ENCODE assay signal across 8 mouse cellular contexts in the genomic region with DNA sequence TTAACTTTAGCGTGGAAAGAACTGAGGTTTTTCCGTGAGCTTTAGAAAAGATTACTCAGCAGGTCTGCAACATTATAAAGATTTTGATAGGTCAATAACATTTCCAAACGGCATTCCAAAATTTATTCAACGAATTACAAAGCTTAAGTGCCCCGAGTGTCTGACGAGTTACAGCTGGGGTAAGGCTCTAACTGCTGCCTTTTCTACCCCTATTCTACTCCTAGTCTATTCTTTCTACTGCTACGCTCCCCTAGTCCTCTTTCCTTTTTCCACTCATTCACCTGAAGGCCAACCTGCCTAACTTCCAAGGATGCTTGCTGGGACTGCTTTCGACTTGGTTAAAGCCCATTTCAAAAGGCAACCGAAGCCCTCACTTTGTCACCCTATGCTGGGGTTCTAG. TPM values are rescaled to one million over a fixed set of nuclear protein-coding genes. Genes with fewer than 3 reads are reported as not detected.
DNase-seq lines count a peak whose midpoint lies in the region; ATAC-seq and TF ChIP-seq lines count a peak whose summit lies in the region.

No protein-coding gene starts in this region.

- peak overlapping the region; percentile 89 for H3K4me2 ChIP-seq in lung, embryonic 14.5 days
- peak overlapping the region; percentile 71 for H3K4me2 ChIP-seq in embryonic facial prominence, embryonic 13.5 days
- H3K4me2 ChIP-seq in intestine, embryonic 15.5 days (replicated peaks): peak overlapping the region; percentile 86
- H3K4me2 ChIP-seq in neural tube, embryonic 13.5 days: peak overlapping the region; percentile 86

- peak; percentile 23 for DNase-seq in lung, embryonic 14.5 days
- DNase-seq in lung, postnatal 14 days: no peak
- DNase-seq in gastrocnemius, postnatal 14 days: no peak
- DNase-seq in adrenal gland, postnatal 10 days: no peak
- DNase-seq in thymus, postnatal 10 days (ENCODE audit: low spot score in 2 of 2): no peak

- WGBS in lung, embryonic 14.5 days: 17% methylated on average over 9 of the region's 9 CpGs
- 25% methylated on average over 9 of the region's 9 CpGs for WGBS in embryonic facial prominence, embryonic 13.5 days
- 18% methylated on average over 9 of the region's 9 CpGs for WGBS in intestine, embryonic 15.5 days
- 26% methylated on average over 9 of the region's 9 CpGs for WGBS in neural tube, embryonic 13.5 days

- peak overlapping the region; percentile 75; the same call in 1 of the 2 replicates for H3K27ac ChIP-seq in lung, embryonic 14.5 days (ENCODE audit: low read depth)
- H3K27ac ChIP-seq in embryonic facial prominence, embryonic 13.5 days: 0 out of 2 replicates have a peak overlapping the region, but pooled peaks have one; percentile 13
- H3K27ac ChIP-seq in intestine, embryonic 15.5 days: peak overlapping the region; percentile 59
- peak overlapping the region; percentile 90 for H3K27ac ChIP-seq in neural tube, embryonic 13.5 days (replicated peaks)

- no peaks in the 10 kb centered on the region for H3K9me3 ChIP-seq in lung, embryonic 14.5 days (ENCODE audit: low read depth, low read length)
- no peaks in the 10 kb centered on the region for H3K9me3 ChIP-seq in embryonic facial prominence, embryonic 13.5 days
- H3K9me3 ChIP-seq in intestine, embryonic 15.5 days: no peaks in the 10 kb centered on the region
- H3K9me3 ChIP-seq in neural tube, embryonic 13.5 days: no peaks in the 10 kb centered on the region

- H3K4me3 ChIP-seq in lung, embryonic 14.5 days (ENCODE audit: low read depth, low read length): peak overlapping the region; percentile 67
- H3K4me3 ChIP-seq in embryonic facial prominence, embryonic 13.5 days: peak overlapping the region; percentile 77
- peak overlapping the region; percentile 55 for H3K4me3 ChIP-seq in intestine, embryonic 15.5 days (replicated peaks)
- H3K4me3 ChIP-seq in neural tube, embryonic 13.5 days: peak overlapping the region; percentile 68

- peaks cover 15% of the 10 kb centered on the region for H3K36me3 ChIP-seq in lung, embryonic 14.5 days (ENCODE audit: insufficient read depth)
- peaks cover 21% of the 10 kb centered on the region for H3K36me3 ChIP-seq in embryonic facial prominence, embryonic 13.5 days
- peaks cover 8% of the 10 kb centered on the region; the same call in 1 of the 2 replicates for H3K36me3 ChIP-seq in intestine, embryonic 15.5 days
- peaks cover 25% of the 10 kb centered on the region for H3K36me3 ChIP-seq in neural tube, embryonic 13.5 days

- no peaks in the 10 kb centered on the region for H3K4me1 ChIP-seq in lung, embryonic 14.5 days (ENCODE audit: insufficient read depth)
- peaks cover 9% of the 10 kb centered on the region; the same call in 1 of the 2 replicates for H3K4me1 ChIP-seq in embryonic facial prominence, embryonic 13.5 days
- 0 out of 2 replicates have a peak, but pooled peaks cover 5% of the 10 kb centered on the region for H3K4me1 ChIP-seq in intestine, embryonic 15.5 days (replicated peaks)
- H3K4me1 ChIP-seq in neural tube, embryonic 13.5 days (replicated peaks): peaks cover 21% of the 10 kb centered on the region

- peak overlapping the region; percentile 67 for H3K9ac ChIP-seq in lung, embryonic 14.5 days
- peak overlapping the region; percentile 83 for H3K9ac ChIP-seq in embryonic facial prominence, embryonic 13.5 days
- H3K9ac ChIP-seq in intestine, embryonic 15.5 days: peak overlapping the region; percentile 65
- peak overlapping the region; percentile 80 for H3K9ac ChIP-seq in neural tube, embryonic 13.5 days

- peak; percentile 40 for ATAC-seq in lung, embryonic 14.5 days (ENCODE audit: insufficient read depth)
- ATAC-seq in embryonic facial prominence, embryonic 13.5 days (ENCODE audit: insufficient number of reproducible peaks, insufficient read depth, low FRiP score, low TSS enrichment, low read depth): no peak
- peak; percentile 13 for ATAC-seq in intestine, embryonic 15.5 days
- ATAC-seq in neural tube, embryonic 13.5 days (ENCODE audit: low read depth): peak; percentile 46

- intact Hi-C loops in gastrocnemius, postnatal 14 days (cut with DNase I; ENCODE audit: low total_unique reads): loop anchor here (10.0 kb wide), 1 partner anchor 154 kb away; no protein-coding TSS in a partner anchor

- TF ChIP-seq CTCF in lung, embryonic 14.5 days (IDR thresholded peaks at IDR 0.05; ENCODE audit: low read depth): no peak

- H3K27me3 ChIP-seq in lung, embryonic 14.5 days (ENCODE audit: insufficient read depth, low read length): no peaks in the 10 kb centered on the region
- no peaks in the 10 kb centered on the region for H3K27me3 ChIP-seq in embryonic facial prominence, embryonic 13.5 days
- H3K27me3 ChIP-seq in intestine, embryonic 15.5 days (replicated peaks): no peaks in the 10 kb centered on the region
- no peaks in the 10 kb centered on the region for H3K27me3 ChIP-seq in neural tube, embryonic 13.5 days

RNA-seq across cellular contexts. Expression of gene Ccdc173, which starts 0.4 kb away (rescaled TPM):
- polyA plus RNA-seq in lung, embryonic 14.5 days (2014; fragmentation: Nextera tagmentation; extraction: Ambion mirVana): 2.0 and 2.5 TPM in 2 replicates
- 3.3 and 3.6 TPM in 2 replicates for polyA plus RNA-seq in embryonic facial prominence, embryonic 13.5 days (2015; fragmentation: Nextera tagmentation; extraction: Ambion mirVana)
- 1.4 and 1.5 TPM in 2 replicates for polyA plus RNA-seq in intestine, embryonic 15.5 days (2015; fragmentation: Nextera tagmentation; extraction: Ambion mirVana)
- polyA plus RNA-seq in neural tube, embryonic 13.5 days (2015; fragmentation: Nextera tagmentation; extraction: Ambion mirVana): 2.4 and 3.1 TPM in 2 replicates
- under 1 TPM; 0.29 to 0.40 TPM for total RNA-seq in gastrocnemius, postnatal 14 days (2021)
- total RNA-seq in adrenal gland, postnatal 10 days (2021): 1 to 10 TPM; 1.3 to 1.9 TPM

RNA-seq across cellular contexts. Expression of gene Phospho2, which starts 0.4 kb away (rescaled TPM):
- 24.3 and 24.4 TPM in 2 replicates for polyA plus RNA-seq in lung, embryonic 14.5 days (2014; fragmentation: Nextera tagmentation; extraction: Ambion mirVana)
- 25.4 and 25.6 TPM in 2 replicates for polyA plus RNA-seq in embryonic facial prominence, embryonic 13.5 days (2015; fragmentation: Nextera tagmentation; extraction: Ambion mirVana)
- 22.8 and 23.1 TPM in 2 replicates for polyA plus RNA-seq in intestine, embryonic 15.5 days (2015; fragmentation: Nextera tagmentation; extraction: Ambion mirVana)
- polyA plus RNA-seq in neural tube, embryonic 13.5 days (2015; fragmentation: Nextera tagmentation; extraction: Ambion mirVana): 38.2 and 39.0 TPM in 2 replicates
- total RNA-seq in gastrocnemius, postnatal 14 days (2021): 10 to 100 TPM in 1 of 2 experiments, 1 to 10 TPM in 1; 9.2 to 10.5 TPM
- total RNA-seq in adrenal gland, postnatal 10 days (2021): 10 to 100 TPM; 15.8 to 18.1 TPM

RNA-seq across cellular contexts. Expression of gene Klhl23, which starts 32.8 kb away (rescaled TPM):
- polyA plus RNA-seq in lung, embryonic 14.5 days (2014; fragmentation: Nextera tagmentation; extraction: Ambion mirVana): 36.1 and 39.6 TPM in 2 replicates
- polyA plus RNA-seq in embryonic facial prominence, embryonic 13.5 days (2015; fragmentation: Nextera tagmentation; extraction: Ambion mirVana): 27.3 and 31.4 TPM in 2 replicates
- polyA plus RNA-seq in intestine, embryonic 15.5 days (2015; fragmentation: Nextera tagmentation; extraction: Ambion mirVana): 33.3 and 37.2 TPM in 2 replicates
- polyA plus RNA-seq in neural tube, embryonic 13.5 days (2015; fragmentation: Nextera tagmentation; extraction: Ambion mirVana): 57.9 and 67.3 TPM in 2 replicates
- 10 to 100 TPM; 16.4 to 18.4 TPM for total RNA-seq in gastrocnemius, postnatal 14 days (2021)
- total RNA-seq in adrenal gland, postnatal 10 days (2021): 10 to 100 TPM; 10.1 to 15.3 TPM

Comparison
In these comparisons a context has a peak if more than half of its experiments do, and no peak if none do; other contexts are left out.
1. H3K27ac ChIP-seq: peak in every context shown above with its lines; median percentile 90 in neural tube, embryonic 13.5 days; 75 in lung, embryonic 14.5 days; 59 in intestine, embryonic 15.5 days; 13 in embryonic facial prominence, embryonic 13.5 days.